Mouse (Mus musculus): ENCODE measurements at regions not wholly inside any gene's neighbourhood (a gene's known extent, or its start where the extent isn't known, plus 50 kb on each side); places are given as distances from the start of the nearest gene placed in this dataset.
A peak's percentile ranks its signal among the peaks of the same experiment; 100 is the strongest.

GRCm38 (mm10) chr11:45265171-45265988 lies 586.5 kb upstream of the Clint1 start:
- Histone ChIP-seq H3K4me2 (ENCODE audit: low read depth) (no peak overlapping the region), H3ac (ENCODE audit: control insufficient read depth, insufficient read length) (no peak overlapping the region), H3K36me3 (ENCODE audit: control insufficient read depth, insufficient read depth) (no peaks in the 10 kb centered on the region), H3K79me2 (ENCODE audit: control insufficient read depth, insufficient read depth) (no peaks in the 10 kb centered on the region), H3K27me3 (ENCODE audit: control insufficient read depth, insufficient read depth, insufficient read length) (no peaks in the 10 kb centered on the region), H3K4me3 (no peak overlapping the region)
- TF ChIP-seq POLR2A (IDR thresholded peaks at IDR 0.05; ENCODE audit: insufficient read length, low read depth) (no peak), E2F4 (IDR thresholded peaks at IDR 0.05; ENCODE audit: insufficient read depth) (no peak), MAX (IDR thresholded peaks at IDR 0.05; ENCODE audit: low read depth) (no peak), TCF3 (IDR thresholded peaks at IDR 0.05; ENCODE audit: insufficient read length, low read depth) (no peak), REST (IDR thresholded peaks at IDR 0.05; ENCODE audit: insufficient read depth, insufficient read length) (no peak), USF1 (IDR thresholded peaks at IDR 0.05; ENCODE audit: low read depth) (no peak), POLR2AphosphoS2 (IDR thresholded peaks at IDR 0.05; ENCODE audit: insufficient read length, low read depth) (no peak), MYOD1 (IDR thresholded peaks at IDR 0.05; ENCODE audit: control insufficient read depth in 1 of 3, insufficient read length in 2 of 3, low read depth in 2 of 3) (no peak), SRF (IDR thresholded peaks at IDR 0.05; ENCODE audit: control insufficient read depth, insufficient read length, low read depth) (no peak), TCF12 (IDR thresholded peaks at IDR 0.05; ENCODE audit: insufficient read depth, poor library complexity, severe bottlenecking) (no peak), CEBPB (IDR thresholded peaks at IDR 0.05; ENCODE audit: insufficient read depth, poor library complexity, severe bottlenecking) (no peak), MYOG (IDR thresholded peaks at IDR 0.05; ENCODE audit: control insufficient read depth in 1 of 3, insufficient read depth in 1 of 3, insufficient read length in 2 of 3, low read depth in 2 of 3) (no peak)

GRCm38 (mm10) chr11:45265989-45266302 lies 585.9 kb upstream of the Clint1 start:
- H3K27me3 ChIP-seq (ENCODE audit: control insufficient read depth, insufficient read depth, insufficient read length): no peaks in the 10 kb centered on the region
- no peak for TF ChIP-seq MYOG (IDR thresholded peaks at IDR 0.05; ENCODE audit: control insufficient read depth in 1 of 3, insufficient read depth in 1 of 3, insufficient read length in 2 of 3, low read depth in 2 of 3)
- TF ChIP-seq CEBPB (IDR thresholded peaks at IDR 0.05; ENCODE audit: insufficient read depth, poor library complexity, severe bottlenecking): no peak
- TF ChIP-seq POLR2AphosphoS2 (IDR thresholded peaks at IDR 0.05; ENCODE audit: insufficient read length, low read depth): no peak
- TF ChIP-seq E2F4 (IDR thresholded peaks at IDR 0.05; ENCODE audit: insufficient read depth): no peak
- no peak for TF ChIP-seq TCF12 (IDR thresholded peaks at IDR 0.05; ENCODE audit: insufficient read depth, poor library complexity, severe bottlenecking)
- TF ChIP-seq MAX (IDR thresholded peaks at IDR 0.05; ENCODE audit: low read depth): no peak
- no peak for TF ChIP-seq USF1 (IDR thresholded peaks at IDR 0.05; ENCODE audit: low read depth)
- TF ChIP-seq TCF3 (IDR thresholded peaks at IDR 0.05; ENCODE audit: insufficient read length, low read depth): no peak
- TF ChIP-seq MYOD1 (IDR thresholded peaks at IDR 0.05; ENCODE audit: control insufficient read depth in 1 of 3, insufficient read length in 2 of 3, low read depth in 2 of 3): no peak
- no peak for TF ChIP-seq REST (IDR thresholded peaks at IDR 0.05; ENCODE audit: insufficient read depth, insufficient read length)
- TF ChIP-seq SRF (IDR thresholded peaks at IDR 0.05; ENCODE audit: control insufficient read depth, insufficient read length, low read depth): no peak
- TF ChIP-seq POLR2A (IDR thresholded peaks at IDR 0.05; ENCODE audit: insufficient read length, low read depth): no peak
- no peak overlapping the region for H3K4me2 ChIP-seq (ENCODE audit: low read depth)
- no peak overlapping the region for H3K4me3 ChIP-seq
- no peaks in the 10 kb centered on the region for H3K36me3 ChIP-seq (ENCODE audit: control insufficient read depth, insufficient read depth)
- no peaks in the 10 kb centered on the region for H3K79me2 ChIP-seq (ENCODE audit: control insufficient read depth, insufficient read depth)
- no peak overlapping the region for H3ac ChIP-seq (ENCODE audit: control insufficient read depth, insufficient read length)

GRCm38 (mm10) chr11:45269215-45269614 lies 582.6 kb upstream of the Clint1 start:
- Histone ChIP-seq H3K79me2 (ENCODE audit: control insufficient read depth, insufficient read depth) (no peaks in the 10 kb centered on the region), H3K4me3 (no peak overlapping the region), H3K27me3 (ENCODE audit: control insufficient read depth, insufficient read depth, insufficient read length) (no peaks in the 10 kb centered on the region), H3K4me2 (ENCODE audit: low read depth) (no peak overlapping the region), H3ac (ENCODE audit: control insufficient read depth, insufficient read length) (no peak overlapping the region), H3K36me3 (ENCODE audit: control insufficient read depth, insufficient read depth) (no peaks in the 10 kb centered on the region)
- TF ChIP-seq MYOG (IDR thresholded peaks at IDR 0.05; ENCODE audit: control insufficient read depth in 1 of 3, insufficient read depth in 1 of 3, insufficient read length in 2 of 3, low read depth in 2 of 3) (no peak), MYOD1 (IDR thresholded peaks at IDR 0.05; ENCODE audit: control insufficient read depth in 1 of 3, insufficient read length in 2 of 3, low read depth in 2 of 3) (no peak)

GRCm38 (mm10) chr11:45271206-45271605 lies 580.6 kb upstream of the Clint1 start:
- Histone ChIP-seq H3K4me3 (no peak overlapping the region), H3K36me3 (ENCODE audit: control insufficient read depth, insufficient read depth) (no peaks in the 10 kb centered on the region), H3K79me2 (ENCODE audit: control insufficient read depth, insufficient read depth) (no peaks in the 10 kb centered on the region), H3K27me3 (ENCODE audit: control insufficient read depth, insufficient read depth, insufficient read length) (no peaks in the 10 kb centered on the region), H3ac (ENCODE audit: control insufficient read depth, insufficient read length) (no peak overlapping the region), H3K4me2 (ENCODE audit: low read depth) (peak overlapping the region; percentile 3)
- TF ChIP-seq REST (IDR thresholded peaks at IDR 0.05; ENCODE audit: insufficient read depth, insufficient read length) (no peak), CEBPB (IDR thresholded peaks at IDR 0.05; ENCODE audit: insufficient read depth, poor library complexity, severe bottlenecking) (0 out of 2 replicates have a peak, but pooled peaks have one; percentile 10)

- no peaks in the 10 kb centered on the region for H3K79me2 ChIP-seq (ENCODE audit: control insufficient read depth, insufficient read depth)
- no peaks in the 10 kb centered on the region for H3K36me3 ChIP-seq (ENCODE audit: control insufficient read depth, insufficient read depth)
- TF ChIP-seq CEBPB (IDR thresholded peaks at IDR 0.05; ENCODE audit: insufficient read depth, poor library complexity, severe bottlenecking) (no peak), E2F4 (IDR thresholded peaks at IDR 0.05; ENCODE audit: insufficient read depth) (no peak), MYOG (IDR thresholded peaks at IDR 0.05; ENCODE audit: control insufficient read depth in 1 of 3, insufficient read depth in 1 of 3, insufficient read length in 2 of 3, low read depth in 2 of 3) (peak in 1 of 3 experiments; percentile 10)
- H3ac ChIP-seq (ENCODE audit: control insufficient read depth, insufficient read length): no peak overlapping the region
- H3K27me3 ChIP-seq (ENCODE audit: control insufficient read depth, insufficient read depth, insufficient read length): no peaks in the 10 kb centered on the region
- H3K4me2 ChIP-seq (ENCODE audit: low read depth): no peak overlapping the region
- no peak overlapping the region for H3K4me3 ChIP-seq
Observed at GRCm38 (mm10) chr11:45274446-45275119, 577.3 kb upstream of the Clint1 start.
